Mouse (Mus musculus) lung, postnatal 0 days (tissue): ENCODE data around the gene Slc6a21.

Experiments
- CTCF ChIP-seq: IDR thresholded peaks from 2 replicates; pipeline ENCODE4 v1.5.1; 2016; ENCODE audit warnings: antibody characterized with exemption, mild to moderate bottlenecking
- EP300 ChIP-seq: IDR thresholded peaks from 2 replicates; pipeline ENCODE4 v1.6.1; 2016; ENCODE audit warnings: antibody characterized with exemption, mild to moderate bottlenecking, control low read depth

GRCm38 (mm10) chr7:45334605-45335004, 57.3 kb downstream of the Slc6a21 start:
- no peak for TF ChIP-seq CTCF
- TF ChIP-seq EP300 = no peak
